Mouse (Mus musculus): ENCODE measurements at regions not wholly inside any gene's neighbourhood (a gene's known extent, or its start where the extent isn't known, plus 50 kb on each side); places are given as distances from the start of the nearest gene placed in this dataset.
A peak's percentile ranks its signal among the peaks of the same experiment; 100 is the strongest.

GRCm38 (mm10) chr5:97641646-97642045 lies 184.8 kb upstream of the Gk2 start:
- intact Hi-C loops (cut with DNase I) = no loop called here
- no peak for DNase-seq
- TF ChIP-seq CTCF (IDR thresholded peaks at IDR 0.05) = no peak
- H3K27ac ChIP-seq = no peak overlapping the region
- H3K4me3 ChIP-seq = no peak overlapping the region

- intact Hi-C loops (cut with DNase I) = no loop called here
- Histone ChIP-seq H3K4me3 (no peak overlapping the region), H3K27ac (no peak overlapping the region)
- DNase-seq = no peak
- TF ChIP-seq CTCF (IDR thresholded peaks at IDR 0.05) = no peak
These were observed 179.5 kb upstream of the Gk2 start for GRCm38 (mm10) chr5:97636357-97636756.

- no peak for DNase-seq
- Histone ChIP-seq H3K27ac (no peak overlapping the region), H3K4me3 (no peak overlapping the region)
- intact Hi-C loops (cut with DNase I) = no loop called here
- TF ChIP-seq CTCF (IDR thresholded peaks at IDR 0.05) = no peak
These were observed 176.9 kb upstream of the Gk2 start for GRCm38 (mm10) chr5:97633766-97634165.

- H3K4me3 ChIP-seq = no peak overlapping the region
- DNase-seq = no peak
- TF ChIP-seq CTCF (IDR thresholded peaks at IDR 0.05) = no peak
- intact Hi-C loops (cut with DNase I) = no loop called here
- H3K27ac ChIP-seq = 0 out of 2 replicates have a peak overlapping the region, but pooled peaks have one; percentile 16
These were observed 176.0 kb upstream of the Gk2 start for GRCm38 (mm10) chr5:97632791-97633190.

GRCm38 (mm10) chr5:97625200-97625599 lies 168.4 kb upstream of the Gk2 start:
- no peak for DNase-seq
- Histone ChIP-seq H3K4me3 (no peak overlapping the region), H3K27ac (no peak overlapping the region)
- TF ChIP-seq CTCF (IDR thresholded peaks at IDR 0.05) = no peak
- intact Hi-C loops (cut with DNase I) = no loop called here

GRCm38 (mm10) chr5:97619890-97620289 lies 163.1 kb upstream of the Gk2 start:
- TF ChIP-seq CTCF (IDR thresholded peaks at IDR 0.05) = no peak
- intact Hi-C loops (cut with DNase I) = no loop called here
- no peak for DNase-seq
- H3K27ac ChIP-seq = no peak overlapping the region
- no peak overlapping the region for H3K4me3 ChIP-seq

GRCm38 (mm10) chr5:97618411-97618810 lies 161.6 kb upstream of the Gk2 start:
- intact Hi-C loops (cut with DNase I) = no loop called here
- DNase-seq = peak; percentile 65
- Histone ChIP-seq H3K27ac (peak overlapping the region; percentile 55), H3K4me3 (no peak overlapping the region)
- TF ChIP-seq CTCF (IDR thresholded peaks at IDR 0.05) = no peak

GRCm38 (mm10) chr5:97602176-97602575 lies 145.4 kb upstream of the Gk2 start:
- peak overlapping the region; percentile 35 for H3K4me3 ChIP-seq
- H3K27ac ChIP-seq = peak overlapping the region; percentile 61
- intact Hi-C loops (cut with DNase I) = no loop called here
- TF ChIP-seq CTCF (IDR thresholded peaks at IDR 0.05) = no peak
- DNase-seq = peak; percentile 63

GRCm38 (mm10) chr5:97601384-97601783 lies 144.6 kb upstream of the Gk2 start:
- Histone ChIP-seq H3K4me3 (no peak overlapping the region), H3K27ac (no peak overlapping the region)
- DNase-seq = no peak
- no peak for TF ChIP-seq CTCF (IDR thresholded peaks at IDR 0.05)
- intact Hi-C loops (cut with DNase I) = no loop called here

GRCm38 (mm10) chr5:97598741-97599140 lies 141.9 kb upstream of the Gk2 start:
- no peak for DNase-seq
- intact Hi-C loops (cut with DNase I) = no loop called here
- no peak overlapping the region for H3K27ac ChIP-seq
- H3K4me3 ChIP-seq = no peak overlapping the region
- peak; percentile 5; the same call in 1 of the 2 replicates for TF ChIP-seq CTCF (IDR thresholded peaks at IDR 0.05)

- no peak for DNase-seq
- Histone ChIP-seq H3K4me3 (no peak overlapping the region), H3K27ac (no peak overlapping the region)
- intact Hi-C loops (cut with DNase I) = no loop called here
- no peak for TF ChIP-seq CTCF (IDR thresholded peaks at IDR 0.05)
These were observed 139.1 kb upstream of the Gk2 start for GRCm38 (mm10) chr5:97595916-97596315.

GRCm38 (mm10) chr5:97594081-97594480 lies 137.3 kb upstream of the Gk2 start:
- no peak for TF ChIP-seq CTCF (IDR thresholded peaks at IDR 0.05)
- H3K27ac ChIP-seq = no peak overlapping the region
- no peak for DNase-seq
- intact Hi-C loops (cut with DNase I) = no loop called here
- H3K4me3 ChIP-seq = no peak overlapping the region

GRCm38 (mm10) chr5:97582509-97582908 lies 125.7 kb upstream of the Gk2 start:
- Histone ChIP-seq H3K4me3 (no peak overlapping the region), H3K27ac (no peak overlapping the region)
- intact Hi-C loops (cut with DNase I) = no loop called here
- no peak for DNase-seq
- TF ChIP-seq CTCF (IDR thresholded peaks at IDR 0.05) = no peak

- Histone ChIP-seq H3K4me3 (no peak overlapping the region), H3K27ac (no peak overlapping the region)
- no peak for TF ChIP-seq CTCF (IDR thresholded peaks at IDR 0.05)
- intact Hi-C loops (cut with DNase I) = no loop called here
- DNase-seq = no peak
These were observed 108.7 kb upstream of the Gk2 start for GRCm38 (mm10) chr5:97565486-97565885.

GRCm38 (mm10) chr5:97563724-97564123 lies 106.9 kb upstream of the Gk2 start:
- intact Hi-C loops (cut with DNase I) = no loop called here
- H3K27ac ChIP-seq = no peak overlapping the region
- TF ChIP-seq CTCF (IDR thresholded peaks at IDR 0.05) = no peak
- no peak for DNase-seq
- H3K4me3 ChIP-seq = no peak overlapping the region
